In genomic region chrX:47985000-47985619, GRCm38 (mm10) we compare ENCODE assay signal across 8 mouse cellular contexts. TPM values are rescaled to one million over a fixed set of nuclear protein-coding genes. Genes with fewer than 3 reads are reported as not detected.
A peak's percentile ranks its signal among the peaks of the same experiment; 100 is the strongest.
DNase-seq lines count a peak whose midpoint lies in the region; TF ChIP-seq lines count a peak whose summit lies in the region.

No protein-coding gene starts in this region.

- no peaks in the 10 kb centered on the region for H3K27me3 ChIP-seq in myocyte (ENCODE audit: control insufficient read depth, insufficient read depth, insufficient read length)

- H3ac ChIP-seq in myocyte (ENCODE audit: control insufficient read depth, insufficient read length) = no peak overlapping the region

- H3K4me3 ChIP-seq in myocyte = no peak overlapping the region

- no peaks in the 10 kb centered on the region for H3K36me3 ChIP-seq in myocyte (ENCODE audit: control insufficient read depth, insufficient read depth)

- no peak for TF ChIP-seq POLR2A in myocyte (IDR thresholded peaks at IDR 0.05; ENCODE audit: insufficient read length, low read depth)

- H3K4me2 ChIP-seq in myocyte (ENCODE audit: low read depth) = peak overlapping the region; percentile 58

- H3K79me2 ChIP-seq in myocyte (ENCODE audit: control insufficient read depth, insufficient read depth) = no peaks in the 10 kb centered on the region

- peak; percentile 59 to 71 for DNase-seq in B cell, adult 2 months
- DNase-seq in adipocyte (ENCODE audit: low spot score) (peak; percentile 74), liver (peak; percentile 26)
- peak; percentile 38 for DNase-seq in embryo, embryonic 11.5 days (ENCODE audit: low read depth, low spot score)
- DNase-seq in heart, adult 8-10 months (ENCODE audit: low spot score) = peak; percentile 45
- DNase-seq in kidney, adult 9 months = peak; percentile 70
- DNase-seq in testis, postnatal 10 days (ENCODE audit: low spot score) = peak; percentile 71

TF ChIP-seq in myocyte, 11 proteins besides CTCF, POLR2A, EP300 and RAD21:
- TF ChIP-seq USF1 (IDR thresholded peaks at IDR 0.05; ENCODE audit: low read depth) (peak; percentile 78), MAX (IDR thresholded peaks at IDR 0.05; ENCODE audit: low read depth) (no peak), TCF12 (IDR thresholded peaks at IDR 0.05; ENCODE audit: insufficient read depth, poor library complexity, severe bottlenecking) (no peak)

RNA-seq across cellular contexts. Expression of gene Apln, which starts 49.5 kb away (rescaled TPM):
- total RNA-seq in heart, adult 8-10 months (2022) = 10 to 100 TPM in 2 of 4 experiments, 1 to 10 TPM in 2; 3.0 to 13.5 (median 10.0) TPM
- 2.4 TPM for polyA plus RNA-seq in myocyte (2012; fragmentation: generic; extraction: Trizol)
